Mouse (Mus musculus) NIH3T3 (cell line): Measurements from ENCODE around the gene Tcf7l1.

Source experiments
- DNase-seq: peaks from one replicate; pipeline ENCODE4 v3.0.0-alpha.2; 2012; ENCODE audit warnings: low read depth

Gene Tcf7l1

GRCm38 (mm10) chr6:72783780-72784179, 5.3 kb downstream of the Tcf7l1 start:
- no peak for DNase-seq

GRCm38 (mm10) chr6:72778779-72779776, 10.0 kb downstream of the Tcf7l1 start:
- DNase-seq: no peak

- no peak for DNase-seq
These were observed 11.8 kb downstream of the Tcf7l1 start for GRCm38 (mm10) chr6:72777212-72777611.

DNA sequence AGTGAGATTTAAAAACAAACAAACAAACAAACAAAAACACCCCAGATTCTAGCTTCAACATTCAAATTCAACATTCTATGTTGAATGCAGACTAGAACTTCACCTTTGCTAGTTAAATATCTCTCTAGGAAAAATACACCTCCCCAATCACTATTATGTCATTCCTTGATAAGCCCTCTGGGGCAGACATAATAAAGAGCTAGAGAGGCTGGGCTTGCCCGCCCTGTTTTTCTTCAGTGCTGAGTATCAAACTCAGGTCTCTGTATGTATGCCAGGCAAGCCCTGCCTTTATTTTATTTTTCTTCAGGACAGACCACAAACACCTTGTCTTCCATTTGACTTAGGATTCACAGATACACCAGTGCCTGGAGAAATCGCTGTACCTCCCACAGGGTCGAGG, 14.8 kb downstream of the Tcf7l1 start:
- DNase-seq: no peak

DNA sequence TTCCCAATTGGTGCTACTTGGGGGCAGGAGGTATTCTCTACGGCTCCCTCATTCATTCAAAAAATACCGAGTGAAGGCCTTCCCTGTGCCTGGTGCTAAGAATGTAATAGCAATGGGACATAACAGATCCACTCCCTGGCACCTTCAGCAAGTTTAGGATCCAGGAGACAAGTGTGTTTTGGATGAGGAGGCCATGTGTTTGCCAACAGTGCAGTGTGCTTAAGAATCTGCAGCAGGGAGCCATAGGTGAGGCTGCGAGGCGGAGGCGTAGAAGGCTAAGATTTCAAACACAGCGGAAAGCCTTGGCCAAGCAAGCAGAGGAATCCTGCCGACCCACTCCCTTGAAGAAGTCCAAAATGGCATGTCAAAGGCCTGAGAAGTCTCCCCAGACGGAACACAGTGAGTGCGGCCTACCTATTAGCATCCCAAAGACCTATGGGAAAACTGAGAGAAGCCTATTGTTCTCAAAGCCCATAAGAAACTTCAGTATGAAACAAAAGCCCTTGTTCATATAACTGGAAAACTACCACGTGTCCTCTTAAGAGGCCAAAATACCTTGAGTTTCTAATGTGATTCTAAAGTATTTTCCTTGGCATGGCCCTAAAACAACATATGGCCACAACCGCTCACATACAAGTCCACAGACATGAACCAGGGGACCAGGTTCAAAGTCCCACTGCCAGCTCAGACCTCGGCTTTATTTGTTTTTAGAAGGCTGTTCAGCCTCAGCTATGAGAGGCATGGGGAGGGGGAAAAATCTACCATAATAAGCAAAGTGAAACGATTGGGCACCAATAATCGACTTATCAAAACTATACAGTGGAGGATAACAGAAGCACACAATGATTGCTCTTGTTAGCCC, 18.9 kb downstream of the Tcf7l1 start:
- no peak for DNase-seq

- no peak for DNase-seq
These were observed 19.7 kb downstream of the Tcf7l1 start for GRCm38 (mm10) chr6:72769343-72769742.

DNA sequence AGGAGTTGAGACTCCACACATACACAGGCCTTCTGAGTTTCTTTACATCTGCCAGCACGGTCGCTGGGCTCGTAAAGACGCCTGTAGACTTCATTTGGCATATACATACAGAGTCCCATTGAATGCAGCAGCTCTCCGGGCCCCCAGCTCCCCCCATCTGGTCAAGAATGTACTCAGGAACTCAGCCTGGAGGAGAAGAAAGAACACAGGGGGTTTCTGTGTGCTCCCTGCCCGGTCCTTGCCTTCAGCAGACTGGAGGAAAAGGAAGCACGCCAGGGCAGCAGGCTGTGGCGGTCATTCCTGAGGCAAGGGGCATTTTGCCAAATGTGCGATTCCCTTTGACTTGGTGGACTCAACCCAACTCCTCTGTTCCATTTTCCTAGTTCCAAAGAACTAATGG, 20.2 kb downstream of the Tcf7l1 start:
- peak; percentile 71 for DNase-seq

DNA sequence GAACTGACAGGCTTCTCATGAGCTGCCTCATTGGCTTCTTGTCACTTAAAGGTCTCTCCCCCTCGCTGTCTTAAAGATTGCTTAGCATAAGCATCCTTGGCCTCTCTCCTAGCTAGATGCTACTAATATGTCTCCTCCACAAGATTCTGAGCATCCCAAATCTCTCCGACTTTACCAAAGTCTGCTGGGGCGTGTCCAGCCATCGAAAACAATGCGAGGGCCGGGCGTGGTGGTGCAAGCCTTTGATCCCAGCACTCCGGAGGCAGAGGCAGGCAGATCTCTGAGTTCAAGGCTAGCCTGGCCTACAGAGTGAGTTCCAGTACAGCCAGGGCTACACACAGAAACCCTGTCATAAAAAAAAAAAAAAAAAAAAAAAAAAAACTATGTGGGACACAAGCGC, 21.0 kb downstream of the Tcf7l1 start:
- DNase-seq: no peak

DNA sequence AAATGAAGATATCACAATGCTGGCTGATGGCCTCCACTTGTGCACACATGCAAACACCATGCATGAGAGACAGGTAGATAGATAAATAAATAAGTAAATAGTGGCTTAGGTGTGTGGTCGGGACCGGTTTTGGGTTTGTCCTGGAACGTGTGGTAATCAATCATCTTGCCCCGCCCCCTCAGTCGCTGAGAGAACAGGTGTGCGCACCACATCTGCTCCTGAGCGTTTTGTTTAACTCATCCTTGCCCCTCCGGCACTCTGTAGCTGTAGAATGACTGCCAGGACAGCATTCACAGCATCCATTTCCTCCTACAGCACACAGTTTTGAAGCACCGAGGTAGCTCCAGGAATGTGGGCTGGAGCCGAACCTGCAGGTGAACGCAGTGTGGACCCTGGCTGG, 25.4 kb downstream of the Tcf7l1 start:
- no peak for DNase-seq

DNA sequence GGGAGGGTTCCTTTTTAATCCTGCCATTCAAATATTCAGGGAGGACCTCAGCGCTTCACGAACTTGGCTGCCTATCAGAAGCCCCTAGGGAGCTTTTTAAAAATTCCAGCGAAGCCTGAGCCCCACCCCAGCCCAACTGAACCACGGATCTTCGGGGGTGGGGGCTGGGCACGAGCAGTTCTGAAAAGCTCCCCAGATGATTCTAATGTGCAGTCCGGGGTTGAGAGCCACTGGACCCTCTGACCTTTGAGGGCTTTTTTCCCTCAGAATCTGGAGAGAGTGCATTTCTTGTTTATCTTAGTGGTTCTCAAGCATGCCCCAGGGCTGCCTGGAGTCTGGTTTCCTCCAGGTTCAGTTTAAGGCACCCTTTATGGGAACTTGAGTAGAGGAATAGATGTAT, 27.4 kb downstream of the Tcf7l1 start:
- peak; percentile 65 for DNase-seq

GRCm38 (mm10) chr6:72758239-72759017, 30.6 kb downstream of the Tcf7l1 start:
- no peak for DNase-seq

GRCm38 (mm10) chr6:72755267-72755889, 33.7 kb downstream of the Tcf7l1 start:
- no peak for DNase-seq

DNA sequence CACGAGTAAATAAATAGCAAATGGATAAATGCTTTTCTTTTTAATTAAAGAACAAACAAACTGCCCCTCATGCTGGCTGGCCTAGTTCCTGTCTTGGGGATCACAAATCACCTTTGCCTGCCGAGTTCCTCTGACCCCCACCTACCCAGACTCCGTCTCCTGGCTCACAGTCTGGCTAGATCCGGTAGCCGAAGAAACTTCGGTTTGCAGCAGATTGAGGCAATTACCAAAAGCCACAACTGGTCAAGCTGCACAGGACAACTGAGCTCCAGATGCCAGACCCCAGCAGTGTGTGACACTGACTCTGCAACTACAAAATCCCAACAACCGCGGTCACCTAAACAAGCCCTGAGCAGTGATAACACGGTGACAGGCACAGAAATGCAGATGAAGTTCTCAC, 34.8 kb downstream of the Tcf7l1 start:
- no peak for DNase-seq

GRCm38 (mm10) chr6:72753782-72754181, 35.3 kb downstream of the Tcf7l1 start:
- no peak for DNase-seq

DNA sequence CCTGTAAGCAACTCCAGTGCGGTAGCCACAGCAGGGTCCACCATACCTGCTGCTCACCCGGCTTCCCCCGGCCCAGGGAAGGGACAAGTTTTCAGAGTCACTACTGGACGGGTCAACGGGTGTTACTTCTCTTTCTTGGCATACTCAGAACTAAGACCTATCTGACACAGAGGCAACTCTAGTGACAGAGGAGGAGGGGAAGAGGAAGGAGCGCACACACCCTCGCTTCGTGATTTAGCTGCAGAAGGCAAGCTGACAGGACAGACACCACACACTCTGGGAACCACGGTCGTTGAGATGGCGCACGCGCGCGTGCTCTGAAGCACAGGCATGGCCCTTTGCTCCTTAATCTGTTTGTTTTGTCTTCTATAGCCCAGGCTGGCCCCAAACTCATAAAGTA, 36.2 kb downstream of the Tcf7l1 start:
- no peak for DNase-seq

DNA sequence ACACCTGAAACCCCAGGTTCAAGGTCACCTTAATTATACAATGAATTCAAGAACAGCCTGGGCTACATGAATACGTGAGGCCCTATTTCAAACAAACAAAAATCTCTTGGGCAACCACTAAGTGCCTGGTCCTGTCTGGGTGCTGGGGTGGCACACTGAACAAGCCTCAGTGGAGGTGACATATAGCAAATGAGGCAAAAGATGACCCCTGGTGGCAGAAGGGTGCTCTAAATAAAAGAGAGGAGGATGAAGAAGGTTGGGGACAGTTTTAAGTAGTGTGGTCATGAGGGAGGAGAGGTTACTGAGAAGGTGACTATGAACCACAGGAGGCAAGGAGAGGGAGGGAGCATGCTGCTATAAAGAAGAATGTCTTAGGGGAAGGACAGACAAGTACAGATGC, 37.8 kb downstream of the Tcf7l1 start:
- DNase-seq: no peak

- no peak for DNase-seq
These were observed 40.1 kb downstream of the Tcf7l1 start for GRCm38 (mm10) chr6:72748882-72749437.

- peak; percentile 53 for DNase-seq
These were observed 40.6 kb downstream of the Tcf7l1 start for GRCm38 (mm10) chr6:72748421-72748820.

- DNase-seq: no peak
These were observed 41.2 kb downstream of the Tcf7l1 start for GRCm38 (mm10) chr6:72747814-72748213.

- no peak for DNase-seq
These were observed 41.9 kb downstream of the Tcf7l1 start for GRCm38 (mm10) chr6:72747156-72747555.

GRCm38 (mm10) chr6:72745781-72746180, 43.3 kb downstream of the Tcf7l1 start:
- no peak for DNase-seq
